Mouse (Mus musculus) brain, embryonic 18.5 days (tissue): Measurements from ENCODE around the gene Knstrn.

ENCODE experiments used
- DNase-seq: peaks from one replicate; pipeline ENCODE4 v3.0.0-alpha.2; 2012; ENCODE audit warnings: low read depth, low spot score

The Knstrn gene

GRCm38 (mm10) chr2:118899981-118900825 is 86.4 kb downstream of the Knstrn start, which contains the start of gene Bahd1:
Gene Bahd1 (plus strand): TSS chr2:118900377.
- no peak for DNase-seq

GRCm38 (mm10) chr2:118900826-118901140 is 87.0 kb downstream of the Knstrn start:
- no peak for DNase-seq

GRCm38 (mm10) chr2:118901175-118902031 is 87.6 kb downstream of the Knstrn start:
- DNase-seq: peak; percentile 89

- DNase-seq: no peak
These were observed 88.5 kb downstream of the Knstrn start for GRCm38 (mm10) chr2:118902051-118903025.

- DNase-seq: no peak
These were observed 89.5 kb downstream of the Knstrn start for GRCm38 (mm10) chr2:118903333-118903741.
